Mouse (Mus musculus) lung, embryonic 15.5 days (tissue): ENCODE data around the gene Gm21981. TPM values are rescaled to one million over a fixed set of nuclear protein-coding genes. Genes with fewer than 3 reads are reported as not detected.
"Not testable (repeated sequence)": the region's sequence is repeated elsewhere in the genome, so short reads cannot be mapped to it uniquely, and the experiment has no call there.

ENCODE experiments used
- ATAC-seq: fragments of 200-750 bp; cut with Nextera tagmentation; 2 replicates; pipeline ENCODE4 v1.8.0; 2017; ENCODE audit warnings: moderate number of reproducible peaks, borderline replicate concordance; ENCODE audit not compliant: low FRiP score, low TSS enrichment; ENCODE audit errors: extremely low read depth
- H3K27ac ChIP-seq: fragments of 300-500 bp; sonication (generic); 2 replicates; pipeline ENCODE4 v1.5.1; 2015; ENCODE audit warnings: moderate library complexity, mild to moderate bottlenecking, inconsistent platforms
- H3K27me3 ChIP-seq: fragments of 300-500 bp; sonication (generic); 2 replicates; pipeline ENCODE4 v1.6.1; 2015; ENCODE audit warnings: inconsistent platforms
- H3K36me3 ChIP-seq: fragments of 300-500 bp; sonication (generic); 2 replicates; pipeline ENCODE4 v1.6.1; 2015; ENCODE audit warnings: inconsistent platforms
- H3K4me1 ChIP-seq: fragments of 300-500 bp; sonication (generic); 2 replicates; pipeline ENCODE4 v1.6.1; 2015; ENCODE audit warnings: inconsistent platforms
- H3K4me2 ChIP-seq: fragments of 300-500 bp; sonication (generic); 2 replicates; pipeline ENCODE4 v1.6.1; 2015; ENCODE audit warnings: inconsistent platforms, mild to moderate bottlenecking, moderate library complexity
- H3K4me3 ChIP-seq: fragments of 300-500 bp; sonication (generic); 2 replicates; pipeline ENCODE4 v1.5.1; 2015; ENCODE audit warnings: mild to moderate bottlenecking, inconsistent platforms
- H3K9ac ChIP-seq: fragments of 300-500 bp; sonication (generic); 2 replicates; pipeline ENCODE4 v1.6.1; 2015; ENCODE audit warnings: inconsistent platforms
- H3K9me3 ChIP-seq: fragments of 300-500 bp; sonication (generic); 2 replicates; pipeline ENCODE4 v1.6.1; 2016; ENCODE audit warnings: inconsistent platforms
- WGBS: fragments of 180-500 bp; shearing (Covaris S2); methylation state at CpG from one replicate; pipeline ENCODE4 v1.1.7; 2015; 5-methylcytosine and 5-hydroxymethylcytosine counted together
- polyA plus RNA-seq: library from polyadenylated mRNA; unstranded; fragments of >200 nt; fragmentation: Nextera tagmentation; extraction: Ambion mirVana; gene quantifications from 2 replicates; pipeline ENCODE4 v1.2.1, GENCODE M21; 2015

The Gm21981 gene
- polyA plus RNA-seq, 1 experiment from 2014 or later, result 0.45 TPM

DNA sequence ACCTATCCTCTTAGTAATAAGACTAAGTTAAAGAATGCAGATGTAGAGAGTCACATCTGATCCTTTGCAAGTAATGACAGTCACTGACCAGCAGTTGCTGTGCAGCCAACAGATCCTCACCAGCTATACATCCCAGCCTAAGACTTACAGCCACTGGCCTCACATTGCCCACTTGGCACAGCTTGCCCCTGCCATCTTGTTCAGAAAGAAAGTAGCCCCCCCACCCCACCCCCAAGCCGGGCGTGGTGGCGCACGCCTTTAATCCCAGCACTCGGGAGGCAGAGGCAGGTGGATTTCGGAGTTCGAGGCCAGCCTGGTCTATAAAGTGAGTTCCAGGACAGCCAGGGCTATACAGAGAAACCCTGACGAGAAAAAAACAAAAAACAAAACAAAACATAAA is 39.9 kb downstream of the Gm21981 start:
- not testable (repeated sequence) for H3K27me3 ChIP-seq, ATAC-seq
- WGBS, result 91% methylated on average over 8 of the region's 8 CpGs

DNA sequence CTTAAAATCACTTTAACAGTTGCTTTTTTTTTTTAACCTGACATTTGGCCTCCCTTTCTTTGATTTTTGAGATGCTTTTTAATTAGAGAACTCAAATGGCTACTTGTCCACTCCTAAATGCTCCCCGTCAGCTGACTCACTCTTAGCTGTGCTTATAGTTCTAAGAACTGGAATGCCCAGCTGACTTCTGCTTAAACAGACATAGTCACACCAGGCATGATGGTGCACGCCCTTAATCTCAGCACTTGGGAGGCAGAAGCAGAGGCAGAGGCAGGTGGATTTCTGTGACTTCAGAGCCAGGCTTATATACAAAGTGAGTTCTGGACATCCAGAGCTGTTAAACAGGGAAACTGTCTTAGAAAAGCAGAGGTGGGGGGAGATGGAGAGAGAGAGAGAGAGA is 42.3 kb downstream of the Gm21981 start:
- Histone ChIP-seq H3K9me3 (no peaks in the 10 kb centered on the region), H3K27me3 (no peaks in the 10 kb centered on the region), H3K4me3 (no peak overlapping the region), H3K36me3 (no peaks in the 10 kb centered on the region), H3K9ac (no peak overlapping the region), H3K27ac (no peak overlapping the region), H3K4me1 (no peaks in the 10 kb centered on the region), H3K4me2 (no peak overlapping the region)
- WGBS, result 77% methylated on average over 2 of the region's 2 CpGs
- no peak for ATAC-seq

More for the DNA sequence above, 39.9 kb downstream of the Gm21981 start:
- H3K9me3 ChIP-seq, H3K9ac ChIP-seq, H3K4me3 ChIP-seq, H3K4me2 ChIP-seq, H3K27ac ChIP-seq, H3K4me1 ChIP-seq, H3K36me3 ChIP-seq: not testable (repeated sequence)

DNA sequence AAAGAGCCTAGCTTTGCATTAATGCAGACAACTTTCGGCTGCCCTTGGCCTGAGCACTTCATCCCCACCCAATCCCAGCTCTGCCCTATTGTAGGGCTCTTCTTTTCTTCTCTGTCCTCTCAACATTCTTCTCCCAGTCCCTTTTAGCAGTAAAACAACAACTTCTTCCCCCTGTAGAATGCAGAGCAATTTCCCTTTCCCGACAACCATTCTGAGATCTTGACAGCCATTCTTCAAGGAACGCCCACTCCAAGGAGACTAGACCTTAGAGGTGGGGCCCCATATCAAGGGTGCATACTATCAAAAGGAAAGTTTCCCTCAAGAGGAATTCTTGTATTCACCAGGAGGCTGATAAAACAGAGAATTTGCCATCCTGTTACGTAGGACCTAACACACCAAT is 45.3 kb downstream of the Gm21981 start:
- H3K36me3 ChIP-seq, result no peaks in the 10 kb centered on the region
- no peak for ATAC-seq
- H3K4me2 ChIP-seq, result no peak overlapping the region
- no peak overlapping the region for H3K27ac ChIP-seq
- no peaks in the 10 kb centered on the region for H3K4me1 ChIP-seq
- H3K9me3 ChIP-seq, result no peaks in the 10 kb centered on the region
- H3K9ac ChIP-seq, result no peak overlapping the region
- 59% methylated on average over 4 of the region's 4 CpGs for WGBS
- no peak overlapping the region for H3K4me3 ChIP-seq
- no peaks in the 10 kb centered on the region for H3K27me3 ChIP-seq

DNA sequence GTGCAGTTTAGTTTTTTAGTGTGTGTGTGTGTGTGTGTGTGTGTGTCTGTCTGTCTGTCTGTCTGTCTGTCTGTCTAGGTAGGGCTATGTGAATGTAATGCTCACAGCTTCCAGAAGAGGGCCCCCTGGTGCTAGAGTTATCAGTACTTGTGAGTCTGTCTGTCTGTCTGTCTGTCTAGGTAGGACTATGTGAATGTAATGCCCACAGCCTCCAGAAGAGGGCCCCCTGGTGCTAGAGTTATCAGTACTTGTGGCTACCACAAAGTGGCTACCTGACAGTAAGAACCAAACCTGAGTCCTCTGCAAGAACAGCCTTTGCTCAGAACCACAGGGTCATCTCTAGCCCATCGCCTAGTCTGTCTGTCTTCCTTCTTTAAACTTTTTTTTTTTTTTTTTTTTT is 47.6 kb downstream of the Gm21981 start:
- no peak overlapping the region for H3K9ac ChIP-seq
- H3K4me1 ChIP-seq, result no peaks in the 10 kb centered on the region
- no peak overlapping the region for H3K4me3 ChIP-seq
- no peaks in the 10 kb centered on the region for H3K9me3 ChIP-seq
- no peak overlapping the region for H3K27ac ChIP-seq
- H3K4me2 ChIP-seq, result no peak overlapping the region
- no peak for ATAC-seq
- H3K27me3 ChIP-seq, result no peaks in the 10 kb centered on the region
- WGBS, result 63% methylated on average over 1 of the region's 1 CpGs
- no peaks in the 10 kb centered on the region for H3K36me3 ChIP-seq

DNA sequence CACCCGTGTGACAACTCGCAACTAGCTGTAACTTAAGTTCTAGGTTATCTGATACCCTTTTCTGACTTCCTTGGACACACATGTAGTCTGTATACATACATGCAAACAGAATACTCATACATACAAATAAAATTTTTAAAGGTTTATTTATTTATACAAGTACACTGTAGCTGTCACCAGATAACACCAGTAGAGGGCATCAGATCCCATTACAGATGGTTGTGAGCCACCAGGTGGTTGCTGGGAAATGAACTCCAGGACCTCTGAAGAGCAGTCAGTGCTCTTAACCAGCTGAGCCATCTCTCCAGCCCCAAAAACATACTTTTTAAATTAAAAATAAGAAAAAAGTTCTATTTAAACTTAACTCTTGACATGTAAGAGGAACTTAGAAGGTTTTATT is 51.3 kb downstream of the Gm21981 start:
- no peak overlapping the region for H3K27ac ChIP-seq
- WGBS, result 77% methylated on average over 2 of the region's 2 CpGs
- no peaks in the 10 kb centered on the region for H3K27me3 ChIP-seq
- no peaks in the 10 kb centered on the region for H3K9me3 ChIP-seq
- no peaks in the 10 kb centered on the region for H3K4me1 ChIP-seq
- H3K9ac ChIP-seq, result no peak overlapping the region
- no peak overlapping the region for H3K4me2 ChIP-seq
- no peaks in the 10 kb centered on the region for H3K36me3 ChIP-seq
- H3K4me3 ChIP-seq, result no peak overlapping the region
- no peak for ATAC-seq

Other genes starting within 250 kb of the Gm21981 start
- gene Taf8, start 192.2 kb downstream of the Gm21981 start, polyA plus RNA-seq, result 25.6 and 32.3 TPM in 2 replicates
- 286 and 294 TPM in 2 replicates for gene Ccnd3, start 189.4 kb downstream of the Gm21981 start, polyA plus RNA-seq
- gene Bysl, start 83.0 kb downstream of the Gm21981 start, polyA plus RNA-seq, result 21.9 and 22.9 TPM in 2 replicates
- gene Med20, start 82.9 kb downstream of the Gm21981 start, polyA plus RNA-seq, result 47.8 and 50.3 TPM in 2 replicates
- gene Gm20517, start 82.9 kb downstream of the Gm21981 start, polyA plus RNA-seq, result 0.35 and 1.7 TPM in 2 replicates
- 4.2 and 4.3 TPM in 2 replicates for gene Usp49, start 63.8 kb downstream of the Gm21981 start, polyA plus RNA-seq
- gene Tomm6, start 6.1 kb downstream of the Gm21981 start, polyA plus RNA-seq, result 385 and 422 TPM in 2 replicates
- 5.6 and 6.5 TPM in 2 replicates for gene Frs3, start 5.4 kb downstream of the Gm21981 start, polyA plus RNA-seq
- 0.73 and 0.86 TPM in 2 replicates for gene Prickle4, start 281 bp upstream of the Gm21981 start, polyA plus RNA-seq
- gene Pgc, start 32.4 kb upstream of the Gm21981 start, polyA plus RNA-seq, result 14.2 and 15.7 TPM in 2 replicates
- gene Tfeb, start 42.6 kb upstream of the Gm21981 start, polyA plus RNA-seq, result 12.9 and 14.7 TPM in 2 replicates
- gene Mdfi, start 140.2 kb upstream of the Gm21981 start, polyA plus RNA-seq, result 19.3 and 20.6 TPM in 2 replicates
- gene Foxp4, start 230.2 kb upstream of the Gm21981 start, polyA plus RNA-seq, result 23.7 and 24.1 TPM in 2 replicates